Mouse (Mus musculus): ENCODE measurements around the gene Pakap. TPM values are rescaled to one million over a fixed set of nuclear protein-coding genes. Genes with fewer than 3 reads are reported as not detected.

Gene Pakap
- polyA plus RNA-seq, 1 experiment: 6.3 TPM

DNA sequence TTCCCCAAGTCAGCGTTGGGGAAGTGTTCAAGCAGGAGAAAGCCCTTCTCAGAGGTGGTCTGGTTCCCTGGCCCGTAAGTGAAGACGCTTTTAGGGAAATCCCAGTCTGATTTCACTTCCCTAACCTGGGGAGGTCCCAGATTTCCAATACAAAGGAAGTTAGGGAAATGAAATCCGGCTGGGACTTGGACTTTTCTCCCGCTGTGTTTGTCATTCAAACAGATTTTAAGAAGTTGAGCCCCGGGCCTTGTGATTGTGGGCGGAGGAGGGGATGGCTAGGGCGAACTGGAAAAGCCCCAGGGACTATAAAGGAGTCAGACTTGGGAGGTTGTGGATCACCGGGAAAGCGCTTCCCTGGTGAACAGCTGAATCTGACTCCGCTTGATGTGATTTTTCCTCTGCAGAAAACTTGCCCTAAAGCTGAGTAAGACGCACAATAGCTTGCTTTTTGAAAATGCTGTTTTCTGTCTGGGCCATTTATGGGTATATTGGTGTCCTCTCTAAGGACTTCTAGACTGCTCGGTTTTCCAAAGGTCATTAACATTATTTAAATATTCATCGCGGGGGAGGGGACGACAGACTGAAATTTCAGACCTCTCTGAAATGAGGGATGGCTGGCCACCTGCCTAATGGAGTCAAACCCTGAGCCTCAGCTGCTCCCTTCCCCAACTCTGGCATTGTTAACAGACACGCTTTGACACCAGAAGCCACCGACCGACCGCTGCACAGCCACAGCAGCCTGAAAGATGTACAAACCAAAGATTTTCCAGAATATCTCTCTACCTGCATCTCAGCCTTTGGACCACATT is 213.1 kb downstream of the Pakap start:
- Histone ChIP-seq H3K27me3 (ENCODE audit: control insufficient read depth, insufficient read depth, low read length) (no peaks in the 10 kb centered on the region; the same call in 1 of the 2 replicates), H3K27ac (ENCODE audit: insufficient read depth, low read length) (no peak overlapping the region), H3K4me1 (ENCODE audit: control insufficient read depth, insufficient read depth, low read length) (no peaks in the 10 kb centered on the region), H3K4me3 (replicated peaks; ENCODE audit: insufficient read depth, low read depth, low read length) (no peak overlapping the region)
- DNase-seq: no peak
- 19% methylated on average over 20 of the region's 20 CpGs for WGBS
- TF ChIP-seq CTCF (IDR thresholded peaks at IDR 0.05; ENCODE audit: borderline replicate concordance, insufficient read depth, low read depth, low read length): no peak
- TF ChIP-seq POLR2A (IDR thresholded peaks at IDR 0.05; ENCODE audit: borderline replicate concordance, insufficient read depth, low read length): no peak

DNA sequence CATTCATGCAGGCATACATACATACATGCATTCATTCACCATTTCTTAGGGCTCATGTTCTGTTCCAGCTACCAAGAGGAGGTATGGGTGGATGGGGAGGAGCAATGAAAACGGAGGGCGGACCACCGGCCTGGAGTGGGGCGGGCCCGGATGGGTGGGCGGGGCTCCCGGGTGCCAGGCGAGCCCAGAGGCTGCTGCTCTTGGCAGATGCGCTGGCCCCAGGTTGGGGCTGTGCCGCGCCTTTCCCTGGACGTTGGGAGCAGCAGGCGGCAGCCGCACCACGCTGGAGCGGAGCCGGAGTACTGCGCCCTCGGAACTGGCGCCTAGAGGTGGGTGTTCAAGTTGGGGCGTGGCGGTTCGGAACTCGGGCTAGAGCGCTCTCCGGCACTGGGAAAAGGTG is 214.0 kb downstream of the Pakap start:
- H3K27ac ChIP-seq (ENCODE audit: insufficient read depth, low read length): no peak overlapping the region
- DNase-seq: peak; percentile 22 to 25

DNA sequence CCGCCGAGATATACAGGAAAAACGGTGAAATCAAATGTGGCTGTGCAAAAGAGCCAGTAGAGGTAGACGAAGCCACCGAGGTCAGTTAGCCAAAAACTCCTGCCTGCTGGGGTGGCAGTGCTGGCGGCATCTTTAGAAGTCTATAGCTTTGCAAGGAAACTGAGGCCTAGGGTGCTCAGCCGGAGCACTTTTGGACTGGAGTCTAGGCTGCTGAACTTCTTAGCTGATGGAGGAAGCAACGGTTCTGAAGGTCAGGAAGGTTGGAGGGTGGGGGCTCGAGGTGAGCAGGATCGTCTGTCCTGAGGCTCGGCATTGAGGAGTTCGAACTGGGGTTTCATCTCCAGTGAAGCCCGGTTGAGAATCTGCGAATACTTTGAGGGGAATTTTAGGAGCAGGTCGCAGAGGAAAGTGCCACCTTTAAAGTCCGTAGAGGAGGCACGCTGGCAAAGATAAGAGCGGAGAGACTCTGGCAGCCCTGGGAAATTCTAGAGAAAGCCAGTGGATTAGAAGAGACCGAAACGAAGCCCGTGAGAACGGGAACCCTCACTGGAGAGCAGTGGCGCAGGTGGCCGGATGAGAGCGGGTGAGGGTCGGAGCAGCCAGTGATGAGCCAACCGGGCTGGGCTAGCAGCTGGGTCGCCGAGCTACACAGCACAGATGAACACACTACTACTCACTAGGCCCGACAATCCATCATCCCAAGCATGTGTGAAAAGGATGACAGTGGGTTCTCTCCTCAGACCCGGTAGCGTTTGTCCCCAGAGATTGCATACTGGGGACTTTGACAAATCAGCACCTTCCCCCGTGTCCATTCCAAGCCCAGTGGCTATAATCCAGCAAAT is 214.8 kb downstream of the Pakap start:
- 12% methylated on average over 33 of the region's 33 CpGs for WGBS
- no peak overlapping the region for H3K4me3 ChIP-seq (replicated peaks; ENCODE audit: insufficient read depth, low read depth, low read length)
- TF ChIP-seq CTCF (IDR thresholded peaks at IDR 0.05; ENCODE audit: borderline replicate concordance, insufficient read depth, low read depth, low read length) (no peak), POLR2A (IDR thresholded peaks at IDR 0.05; ENCODE audit: borderline replicate concordance, insufficient read depth, low read length) (no peak)
- H3K4me1 ChIP-seq (ENCODE audit: control insufficient read depth, insufficient read depth, low read length): no peaks in the 10 kb centered on the region
- H3K27me3 ChIP-seq (ENCODE audit: control insufficient read depth, insufficient read depth, low read length): no peaks in the 10 kb centered on the region; the same call in 1 of the 2 replicates
- H3K27ac ChIP-seq (ENCODE audit: insufficient read depth, low read length): no peak overlapping the region
- DNase-seq: no peak

More for the DNA sequence above, 214.0 kb downstream of the Pakap start:
- TF ChIP-seq CTCF (IDR thresholded peaks at IDR 0.05; ENCODE audit: borderline replicate concordance, insufficient read depth, low read depth, low read length): no peak
- TF ChIP-seq POLR2A (IDR thresholded peaks at IDR 0.05; ENCODE audit: borderline replicate concordance, insufficient read depth, low read length): no peak
- under 1% methylated on average over 26 of the region's 26 CpGs for WGBS
- H3K4me3 ChIP-seq (replicated peaks; ENCODE audit: insufficient read depth, low read depth, low read length): peak overlapping the region; percentile 35
- H3K4me1 ChIP-seq (ENCODE audit: control insufficient read depth, insufficient read depth, low read length): no peaks in the 10 kb centered on the region
- H3K27me3 ChIP-seq (ENCODE audit: control insufficient read depth, insufficient read depth, low read length): no peaks in the 10 kb centered on the region; the same call in 1 of the 2 replicates

DNA sequence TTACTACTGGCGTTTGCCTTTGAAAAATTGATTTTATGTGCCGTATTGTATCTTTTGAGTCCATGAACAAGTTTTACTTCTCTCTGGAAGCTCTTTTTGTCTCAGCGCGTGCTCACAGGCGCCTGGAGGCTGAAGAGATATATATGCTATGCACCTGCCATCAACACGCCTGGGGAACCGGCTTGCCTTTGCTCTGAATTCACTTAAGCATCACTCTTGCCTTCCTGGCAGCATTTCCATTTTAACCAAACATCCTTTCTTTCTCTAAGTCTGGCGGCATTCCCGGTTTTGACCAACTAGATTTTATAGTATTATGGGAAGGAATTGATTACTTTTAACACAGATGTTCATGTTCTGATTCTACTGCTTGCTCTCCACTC is 215.4 kb downstream of the Pakap start:
- Histone ChIP-seq H3K27ac (ENCODE audit: insufficient read depth, low read length) (no peak overlapping the region), H3K4me3 (replicated peaks; ENCODE audit: insufficient read depth, low read depth, low read length) (no peak overlapping the region), H3K4me1 (ENCODE audit: control insufficient read depth, insufficient read depth, low read length) (no peaks in the 10 kb centered on the region), H3K27me3 (ENCODE audit: control insufficient read depth, insufficient read depth, low read length) (no peaks in the 10 kb centered on the region; the same call in 1 of the 2 replicates)
- no peak for TF ChIP-seq POLR2A (IDR thresholded peaks at IDR 0.05; ENCODE audit: borderline replicate concordance, insufficient read depth, low read length)
- no peak for TF ChIP-seq CTCF (IDR thresholded peaks at IDR 0.05; ENCODE audit: borderline replicate concordance, insufficient read depth, low read depth, low read length)
- no peak for DNase-seq
- WGBS: 68% methylated on average over 9 of the region's 9 CpGs

DNA sequence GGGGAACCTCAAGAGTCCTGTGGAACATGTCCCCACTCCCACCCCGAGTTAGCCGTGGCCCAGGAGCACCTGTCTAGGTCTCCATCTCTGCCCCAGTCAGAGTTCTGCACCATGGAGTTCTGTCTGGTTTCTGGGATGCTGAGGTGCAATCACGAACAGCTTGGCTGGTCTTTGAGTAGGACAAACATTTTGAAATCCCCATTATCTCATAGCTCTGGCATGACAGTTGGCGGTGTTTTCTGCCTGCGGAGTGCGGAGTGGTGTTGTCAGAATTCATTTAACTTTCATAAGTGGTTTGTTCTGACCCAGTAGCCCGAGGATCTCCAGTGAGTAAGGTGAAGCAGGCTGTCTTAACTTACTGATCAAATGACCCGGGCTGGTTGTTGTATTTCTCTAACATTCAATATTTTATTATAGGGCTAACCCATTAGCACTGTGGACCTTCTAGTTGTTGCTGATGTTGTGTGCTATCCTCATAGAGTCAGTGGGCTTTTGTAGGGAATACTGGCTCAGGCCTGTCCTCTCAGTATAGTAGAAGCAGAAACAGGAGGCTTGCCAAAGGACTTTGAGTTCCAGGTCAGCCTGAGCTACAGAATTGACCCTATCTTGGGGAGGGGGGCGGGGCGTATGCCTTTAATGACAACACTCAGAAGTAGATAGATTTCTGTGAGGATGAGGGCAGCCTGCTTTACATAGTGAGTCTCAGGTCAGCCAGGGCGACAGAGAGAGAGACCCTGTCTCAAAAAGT is 216.0 kb downstream of the Pakap start:
- no peak for TF ChIP-seq POLR2A (IDR thresholded peaks at IDR 0.05; ENCODE audit: borderline replicate concordance, insufficient read depth, low read length)
- TF ChIP-seq CTCF (IDR thresholded peaks at IDR 0.05; ENCODE audit: borderline replicate concordance, insufficient read depth, low read depth, low read length): no peak
- no peak overlapping the region for H3K4me3 ChIP-seq (replicated peaks; ENCODE audit: insufficient read depth, low read depth, low read length)
- no peaks in the 10 kb centered on the region; the same call in 1 of the 2 replicates for H3K27me3 ChIP-seq (ENCODE audit: control insufficient read depth, insufficient read depth, low read length)
- no peak overlapping the region for H3K27ac ChIP-seq (ENCODE audit: insufficient read depth, low read length)
- no peaks in the 10 kb centered on the region for H3K4me1 ChIP-seq (ENCODE audit: control insufficient read depth, insufficient read depth, low read length)
- 80% methylated on average over 11 of the region's 11 CpGs for WGBS
- no peak for DNase-seq

DNA sequence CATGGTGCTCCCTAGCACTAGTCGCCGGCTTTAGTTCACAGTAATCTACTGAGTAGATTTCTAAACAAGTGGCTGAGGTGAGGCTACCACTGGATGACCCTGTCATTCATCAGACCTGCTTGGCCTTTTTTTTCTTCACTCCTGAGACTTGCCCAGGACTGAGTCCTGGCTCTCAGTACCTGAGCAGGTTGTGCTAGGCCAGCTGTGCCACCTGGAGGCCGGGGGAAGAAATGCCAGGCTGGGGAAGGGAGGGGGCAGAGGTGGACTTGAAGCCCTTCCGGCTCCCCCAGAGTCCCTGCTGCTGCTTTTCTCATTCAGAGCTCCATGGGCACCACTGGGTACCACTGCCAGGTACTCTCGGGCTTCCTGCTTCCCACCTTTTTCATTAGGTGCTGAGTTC is 220.7 kb downstream of the Pakap start:
- Histone ChIP-seq H3K27ac (ENCODE audit: insufficient read depth, low read length) (no peak overlapping the region), H3K4me1 (ENCODE audit: control insufficient read depth, insufficient read depth, low read length) (no peaks in the 10 kb centered on the region), H3K27me3 (ENCODE audit: control insufficient read depth, insufficient read depth, low read length) (no peaks in the 10 kb centered on the region), H3K4me3 (replicated peaks; ENCODE audit: insufficient read depth, low read depth, low read length) (no peak overlapping the region)
- 66% methylated on average over 5 of the region's 5 CpGs for WGBS
- no peak for TF ChIP-seq CTCF (IDR thresholded peaks at IDR 0.05; ENCODE audit: borderline replicate concordance, insufficient read depth, low read depth, low read length)
- no peak for TF ChIP-seq POLR2A (IDR thresholded peaks at IDR 0.05; ENCODE audit: borderline replicate concordance, insufficient read depth, low read length)
- DNase-seq: no peak

DNA sequence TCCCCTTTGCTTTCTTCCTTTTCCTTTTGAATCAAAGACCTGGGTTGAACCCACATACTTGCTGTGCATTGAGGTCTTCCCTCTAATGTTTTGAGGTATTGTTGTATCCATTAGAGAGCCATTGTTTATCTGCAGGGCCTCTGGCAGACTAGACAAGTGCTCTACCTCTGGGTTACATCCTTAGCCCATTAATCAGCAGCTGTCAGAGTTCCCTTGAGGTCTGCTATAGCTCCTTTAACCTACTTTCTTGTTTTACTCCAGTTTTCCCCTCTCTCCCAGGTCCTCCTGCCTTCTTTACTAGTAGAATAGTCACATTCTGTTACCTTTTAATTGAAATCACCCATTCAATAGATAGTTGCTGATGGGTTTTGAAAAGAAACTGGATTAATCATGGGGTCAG is 221.1 kb downstream of the Pakap start:
- Histone ChIP-seq H3K27ac (ENCODE audit: insufficient read depth, low read length) (no peak overlapping the region), H3K27me3 (ENCODE audit: control insufficient read depth, insufficient read depth, low read length) (no peaks in the 10 kb centered on the region), H3K4me3 (replicated peaks; ENCODE audit: insufficient read depth, low read depth, low read length) (no peak overlapping the region), H3K4me1 (ENCODE audit: control insufficient read depth, insufficient read depth, low read length) (no peaks in the 10 kb centered on the region)
- no peak for DNase-seq
- TF ChIP-seq CTCF (IDR thresholded peaks at IDR 0.05; ENCODE audit: borderline replicate concordance, insufficient read depth, low read depth, low read length): no peak
- TF ChIP-seq POLR2A (IDR thresholded peaks at IDR 0.05; ENCODE audit: borderline replicate concordance, insufficient read depth, low read length): no peak

All from cerebellum, adult 2 months (tissue).